Mouse (Mus musculus) megakaryocyte-erythroid progenitor cell, adult 5-6 weeks (primary cell): ENCODE data around the gene Triobp. TPM values are rescaled to one million over a fixed set of nuclear protein-coding genes. Genes with fewer than 3 reads are reported as not detected.

Experiments
- ATAC-seq: replicated peaks from 2 replicates; pipeline ENCODE4 v1.8.0; 2016; ENCODE audit warnings: mild to moderate bottlenecking, inconsistent platforms; ENCODE audit not compliant: severe bottlenecking, poor library complexity, low FRiP score, low TSS enrichment
- total RNA-seq, 2 experiments: library from RNA; stranded (forward) in 1 of 2; stranded (reverse) in 1 of 2; fragments of 200-1000, 215-1000 nt in 1 of 2; fragments of >200 nt in 1 of 2; fragmentation: Nextera tagmentation in 1 of 2; gene quantifications; 2 replicates each; pipeline ENCODE4 v1.2.3; 2014 to 2017

The Triobp gene
- total RNA-seq, 2 experiments from 2014 or later: 11.2 to 29.1 TPM

DNA sequence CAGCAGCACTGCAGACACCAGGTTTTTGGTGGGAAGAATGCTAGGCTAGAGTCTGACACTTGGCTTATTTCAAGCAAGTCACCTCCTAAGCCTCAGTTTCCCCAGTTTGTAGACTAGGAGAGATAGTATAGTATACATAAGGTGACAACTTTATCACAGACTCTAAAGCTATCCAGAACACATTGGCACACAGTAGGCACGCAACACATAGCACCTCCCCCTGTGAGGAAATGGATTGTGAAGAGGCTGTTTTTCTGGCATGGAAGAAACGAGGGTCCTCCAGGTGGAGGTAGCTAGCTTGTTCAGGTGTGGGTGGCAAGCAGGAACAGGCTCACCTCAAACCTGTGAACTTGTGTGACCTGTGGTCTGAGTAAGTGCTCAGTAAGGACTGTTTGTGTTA lies 103.4 kb downstream of the Triobp start:
- no peak for ATAC-seq

DNA sequence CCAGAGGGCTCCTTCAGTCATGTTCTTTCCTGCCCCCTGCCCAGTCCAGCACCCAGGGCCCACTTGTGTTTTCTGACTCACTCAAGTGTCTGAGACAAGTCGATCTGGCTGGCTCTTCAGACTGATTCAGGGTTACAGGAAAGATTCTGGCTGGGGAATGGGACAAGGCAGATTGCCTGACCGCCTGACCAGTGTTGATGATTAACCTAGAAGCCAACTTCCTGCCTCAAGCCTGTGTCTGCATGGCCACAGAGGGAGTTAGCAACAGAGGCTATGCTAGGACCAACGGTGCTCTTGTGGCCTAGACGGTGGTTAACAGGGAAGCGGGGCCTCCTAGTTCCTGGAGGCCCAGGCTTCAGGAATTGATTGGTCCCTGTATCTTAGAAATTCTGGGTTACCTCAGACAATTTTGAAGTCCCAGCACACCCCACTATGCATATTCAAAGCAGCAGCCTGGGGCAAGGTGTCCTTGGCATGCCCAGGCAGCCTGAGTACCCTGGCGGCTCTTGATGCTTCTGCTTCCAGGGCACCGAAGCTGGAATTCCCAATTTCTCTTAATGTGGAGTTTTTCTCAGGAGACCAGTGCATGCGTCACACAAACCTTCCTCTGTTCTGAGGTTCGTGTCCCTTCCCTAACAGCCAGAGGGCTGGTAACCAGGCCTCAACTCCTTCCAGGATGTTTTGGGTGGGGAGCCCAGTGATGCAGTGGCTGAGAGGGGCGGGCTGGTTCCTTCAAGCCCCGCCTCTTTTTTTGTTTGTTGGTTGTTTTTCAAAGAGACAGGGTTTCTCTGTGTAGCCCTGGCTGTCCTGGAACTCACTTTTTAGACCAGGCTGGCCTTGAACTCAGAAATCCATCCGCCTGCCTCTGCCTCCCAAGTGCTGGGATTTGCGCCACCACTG lies 104.2 kb downstream of the Triobp start:
- ATAC-seq: no peak

DNA sequence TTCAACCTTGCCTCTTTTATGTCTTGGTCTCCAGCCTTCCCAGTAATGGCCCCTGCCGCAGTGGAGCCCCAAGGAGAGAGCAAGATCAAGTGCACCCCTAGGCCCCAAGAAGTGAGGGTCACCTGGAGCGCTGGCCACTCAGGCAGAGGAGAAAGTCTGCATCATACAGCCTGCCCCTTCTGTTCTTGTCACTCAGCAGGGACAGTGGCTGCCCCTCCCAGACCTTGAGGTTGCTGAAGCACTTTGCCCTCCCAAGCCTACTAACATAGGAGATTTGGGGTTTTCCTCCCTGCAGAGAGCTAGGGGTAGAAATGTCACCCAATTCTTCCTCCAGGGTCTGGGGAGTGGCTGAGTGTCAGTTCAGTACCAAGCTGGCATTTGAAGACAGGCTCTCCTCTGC lies 104.8 kb downstream of the Triobp start:
- ATAC-seq: no peak

Other genes starting within 250 kb of the Triobp start
- gene Elfn2, start 229.0 kb upstream of the Triobp start, total RNA-seq (2014; fragmentation: Nextera tagmentation): not detected in 2 replicates
- not detected in 2 replicates for gene Elfn2, start 229.0 kb upstream of the Triobp start, total RNA-seq (2017)
- gene Mfng, start 174.2 kb upstream of the Triobp start, total RNA-seq (2014; fragmentation: Nextera tagmentation): 15.0 and 21.8 TPM in 2 replicates
- 4.6 and 5.1 TPM in 2 replicates for gene Mfng, start 174.2 kb upstream of the Triobp start, total RNA-seq (2017)
- 0.42 TPM in 1 of 2 replicates, not detected in the other for gene Card10, start 144.7 kb upstream of the Triobp start, total RNA-seq (2014; fragmentation: Nextera tagmentation)
- gene Card10, start 144.7 kb upstream of the Triobp start, total RNA-seq (2017): not detected in 2 replicates
- gene Cdc42ep1, start 105.1 kb upstream of the Triobp start, total RNA-seq (2014; fragmentation: Nextera tagmentation): 0.77 TPM in 1 of 2 replicates, not detected in the other
- gene Cdc42ep1, start 105.1 kb upstream of the Triobp start, total RNA-seq (2017): not detected in 2 replicates
- gene Lgals2, start 92.2 kb upstream of the Triobp start, total RNA-seq (2014; fragmentation: Nextera tagmentation): not detected in 2 replicates
- gene Lgals2, start 92.2 kb upstream of the Triobp start, total RNA-seq (2017): not detected in 2 replicates
- gene Gga1, start 70.5 kb upstream of the Triobp start, total RNA-seq (2014; fragmentation: Nextera tagmentation): 30.0 and 47.6 TPM in 2 replicates
- gene Gga1, start 70.5 kb upstream of the Triobp start, total RNA-seq (2017): 7.8 and 10.9 TPM in 2 replicates
- gene Gm49510, start 48.1 kb upstream of the Triobp start, total RNA-seq (2014; fragmentation: Nextera tagmentation): not detected in 2 replicates
- 2.6 TPM in 1 of 2 replicates, not detected in the other for gene Gm49510, start 48.1 kb upstream of the Triobp start, total RNA-seq (2017)
- 31.8 and 53.7 TPM in 2 replicates for gene Sh3bp1, start 48.0 kb upstream of the Triobp start, total RNA-seq (2014; fragmentation: Nextera tagmentation)
- gene Sh3bp1, start 48.0 kb upstream of the Triobp start, total RNA-seq (2017): 11.4 and 11.6 TPM in 2 replicates
- 12.7 and 22.5 TPM in 2 replicates for gene Pdxp, start 33.8 kb upstream of the Triobp start, total RNA-seq (2014; fragmentation: Nextera tagmentation)
- gene Pdxp, start 33.8 kb upstream of the Triobp start, total RNA-seq (2017): 6.6 and 6.9 TPM in 2 replicates
- 54.9 and 83.9 TPM in 2 replicates for gene Lgals1, start 21.0 kb upstream of the Triobp start, total RNA-seq (2014; fragmentation: Nextera tagmentation)
- gene Lgals1, start 21.0 kb upstream of the Triobp start, total RNA-seq (2017): 91.1 and 98.2 TPM in 2 replicates
- 52.3 and 56.7 TPM in 2 replicates for gene Nol12, start 12.8 kb upstream of the Triobp start, total RNA-seq (2014; fragmentation: Nextera tagmentation)
- 15.3 and 31.6 TPM in 2 replicates for gene Nol12, start 12.8 kb upstream of the Triobp start, total RNA-seq (2017)
- gene H1f0, start 80.7 kb downstream of the Triobp start, total RNA-seq (2014; fragmentation: Nextera tagmentation): 19.0 and 23.7 TPM in 2 replicates
- 27.0 and 47.0 TPM in 2 replicates for gene H1f0, start 80.7 kb downstream of the Triobp start, total RNA-seq (2017)
- gene Galr3, start 94.2 kb downstream of the Triobp start, total RNA-seq (2014; fragmentation: Nextera tagmentation): 0.40 TPM in 1 of 2 replicates, not detected in the other
- 0.56 TPM in 1 of 2 replicates, not detected in the other for gene Galr3, start 94.2 kb downstream of the Triobp start, total RNA-seq (2017)
- 24.4 and 44.2 TPM in 2 replicates for gene Ankrd54, start 115.2 kb downstream of the Triobp start, total RNA-seq (2014; fragmentation: Nextera tagmentation)
- gene Ankrd54, start 115.2 kb downstream of the Triobp start, total RNA-seq (2017): 15.0 and 15.2 TPM in 2 replicates
- gene Eif3l, start 127.5 kb downstream of the Triobp start, total RNA-seq (2014; fragmentation: Nextera tagmentation): 218 and 242 TPM in 2 replicates
- gene Eif3l, start 127.5 kb downstream of the Triobp start, total RNA-seq (2017): 216 and 264 TPM in 2 replicates
- 1.5 and 6.4 TPM in 2 replicates for gene Micall1, start 161.2 kb downstream of the Triobp start, total RNA-seq (2014; fragmentation: Nextera tagmentation)
- gene Micall1, start 161.2 kb downstream of the Triobp start, total RNA-seq (2017): 0.57 and 2.5 TPM in 2 replicates
- 177 and 201 TPM in 2 replicates for gene Polr2f, start 193.3 kb downstream of the Triobp start, total RNA-seq (2014; fragmentation: Nextera tagmentation)
- 96.2 and 109 TPM in 2 replicates for gene Polr2f, start 193.3 kb downstream of the Triobp start, total RNA-seq (2017)
- not detected in 2 replicates for gene 1700088E04Rik, start 193.5 kb downstream of the Triobp start, total RNA-seq (2014; fragmentation: Nextera tagmentation)
- gene 1700088E04Rik, start 193.5 kb downstream of the Triobp start, total RNA-seq (2017): not detected in 2 replicates
- not detected in 2 replicates for gene Sox10, start 217.5 kb downstream of the Triobp start, total RNA-seq (2014; fragmentation: Nextera tagmentation)
- not detected in 2 replicates for gene Sox10, start 217.5 kb downstream of the Triobp start, total RNA-seq (2017)